ENCODE assay signal across 9 mouse cellular contexts in the genomic region with DNA sequence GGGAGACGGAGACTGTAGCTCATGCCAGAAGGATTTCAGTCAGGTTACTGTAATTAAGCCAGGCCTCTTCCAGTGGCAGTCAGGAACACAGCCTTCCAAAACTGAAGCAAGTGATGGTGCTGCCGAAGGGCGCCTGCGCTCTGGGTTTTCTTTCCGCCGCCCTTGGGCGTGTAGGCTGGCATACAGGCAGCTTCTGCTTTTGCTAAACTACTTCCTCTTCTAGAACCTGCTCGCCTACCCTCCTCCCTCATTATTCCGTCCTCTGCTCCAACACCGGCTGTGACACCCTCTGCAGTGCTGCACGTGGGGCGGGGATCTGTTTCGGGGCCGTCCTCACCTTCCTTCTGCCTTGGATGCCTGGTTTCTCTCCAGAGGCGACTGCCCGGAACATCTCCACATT. TPM values are rescaled to one million over a fixed set of nuclear protein-coding genes. Genes with fewer than 3 reads are reported as not detected.
A peak's percentile ranks its signal among the peaks of the same experiment; 100 is the strongest.
DNase-seq lines count a peak whose midpoint lies in the region; ATAC-seq and TF ChIP-seq lines count a peak whose summit lies in the region.
"Had no signal": no experiment of that assay in that cellular context is flagged by ENCODE, and none has a peak within 500 bp of the region (broad histone marks: within the 10 kb centered on the region; RNA-seq: fewer than 3 reads in every experiment).

No protein-coding gene starts in this region.

- no peak overlapping the region for H3K9ac ChIP-seq in midbrain, postnatal 0 days (replicated peaks; ENCODE audit: low read length, poor library complexity, severe bottlenecking)
- H3K9ac ChIP-seq: limb, embryonic 15.5 days had no signal

- 58% methylated on average over 16 of the region's 16 CpGs for WGBS in kidney, adult 2 months
- WGBS in midbrain, embryonic 10.5 days: 76% methylated on average over 16 of the region's 16 CpGs
- WGBS in midbrain, postnatal 0 days: 81% methylated on average over 16 of the region's 16 CpGs

- no peak overlapping the region for H3K4me3 ChIP-seq in kidney, adult 2 months (ENCODE audit: insufficient read depth, low read depth, low read length)
- H3K4me3 ChIP-seq in cortical plate, adult 2 months (ENCODE audit: insufficient read depth, low read length): no peak overlapping the region
- H3K4me3 ChIP-seq in midbrain, embryonic 10.5 days: no peak overlapping the region
- no peak overlapping the region for H3K4me3 ChIP-seq in midbrain, postnatal 0 days (ENCODE audit: low read depth, low read length)
- H3K4me3 ChIP-seq: limb, embryonic 15.5 days had no signal

- peak overlapping the region; percentile 3; the same call in 1 of the 2 replicates for H3K27ac ChIP-seq in kidney, adult 2 months (ENCODE audit: insufficient read depth, low read depth, low read length)
- H3K27ac ChIP-seq in cortical plate, adult 2 months (ENCODE audit: insufficient read depth, low read length): peak overlapping the region; percentile 74
- H3K27ac ChIP-seq in midbrain, embryonic 10.5 days (replicated peaks): no peak overlapping the region
- no peak overlapping the region for H3K27ac ChIP-seq in midbrain, postnatal 0 days (ENCODE audit: low read depth, low read length)
- H3K27ac ChIP-seq: limb, embryonic 15.5 days had no signal

- no peak overlapping the region for H3K4me2 ChIP-seq in midbrain, postnatal 0 days (ENCODE audit: low read depth, low read length, poor library complexity, severe bottlenecking)
- H3K4me2 ChIP-seq: limb, embryonic 15.5 days had no signal

- no peak for ATAC-seq in midbrain, postnatal 0 days (ENCODE audit: low FRiP score)

- DNase-seq in kidney, adult 2 months: peak; percentile 58
- no peak for DNase-seq in kidney, adult 11 months
- peak; percentile 61 to 72 for DNase-seq in lung, postnatal 4 days
- peak; percentile 87 for DNase-seq in splenic B cell, adult 2 months (ENCODE audit: low read depth, low spot score)
- DNase-seq in midbrain, embryonic 10.5 days (ENCODE audit: low spot score): no peak
- DNase-seq in midbrain, postnatal 0 days (ENCODE audit: low spot score): no peak
- no peak for DNase-seq in adipocyte (ENCODE audit: low spot score)

- no peak for TF ChIP-seq POLR2A in kidney, adult 2 months (IDR thresholded peaks at IDR 0.05; ENCODE audit: low read depth, low read length)
- no peak for TF ChIP-seq POLR2A in cortical plate, adult 2 months (IDR thresholded peaks at IDR 0.05; ENCODE audit: extremely low read depth, insufficient read depth, low read length)

- no peaks in the 10 kb centered on the region for H3K9me3 ChIP-seq in midbrain, embryonic 10.5 days (replicated peaks)
- no peaks in the 10 kb centered on the region for H3K9me3 ChIP-seq in midbrain, postnatal 0 days (ENCODE audit: low read length)
- H3K9me3 ChIP-seq: limb, embryonic 15.5 days had no signal

- no peak for TF ChIP-seq CTCF in kidney, adult 2 months (conservative IDR thresholded peaks at IDR 0.05; ENCODE audit: insufficient read depth, insufficient read length, low read depth, low read length)
- no peak for TF ChIP-seq CTCF in cortical plate, adult 2 months (IDR thresholded peaks at IDR 0.05; ENCODE audit: extremely low read depth, insufficient read depth, low read length)
- no peak for TF ChIP-seq CTCF in midbrain, postnatal 0 days (IDR thresholded peaks at IDR 0.05)

- H3K4me1 ChIP-seq in kidney, adult 2 months (ENCODE audit: control insufficient read depth, insufficient read depth, low read length): peaks cover 15% of the 10 kb centered on the region; the same call in 1 of the 2 replicates
- H3K4me1 ChIP-seq in cortical plate, adult 2 months (ENCODE audit: control insufficient read depth, insufficient read depth, low read length): peaks cover 18% of the 10 kb centered on the region
- peaks cover 5% of the 10 kb centered on the region; the same call in 1 of the 2 replicates for H3K4me1 ChIP-seq in midbrain, embryonic 10.5 days
- 0 out of 2 replicates have a peak, but pooled peaks cover 8% of the 10 kb centered on the region for H3K4me1 ChIP-seq in midbrain, postnatal 0 days (ENCODE audit: insufficient read depth, low read length)

- H3K36me3 ChIP-seq in kidney, adult 2 months (ENCODE audit: control insufficient read depth, insufficient read depth, low read length): no peaks in the 10 kb centered on the region
- no peaks in the 10 kb centered on the region for H3K36me3 ChIP-seq in splenic B cell, adult 2 months (ENCODE audit: control insufficient read depth, insufficient read depth, low read length, poor library complexity, severe bottlenecking)
- no peaks in the 10 kb centered on the region for H3K36me3 ChIP-seq in midbrain, embryonic 10.5 days
- no peaks in the 10 kb centered on the region for H3K36me3 ChIP-seq in midbrain, postnatal 0 days (ENCODE audit: insufficient read depth, low read length)
- H3K36me3 ChIP-seq: limb, embryonic 15.5 days had no signal

- no peaks in the 10 kb centered on the region for H3K27me3 ChIP-seq in kidney, adult 2 months (replicated peaks; ENCODE audit: control insufficient read depth, insufficient read depth, low read length)
- no peaks in the 10 kb centered on the region for H3K27me3 ChIP-seq in splenic B cell, adult 2 months (ENCODE audit: control insufficient read depth, insufficient read depth, low read length, poor library complexity, severe bottlenecking)
- no peaks in the 10 kb centered on the region for H3K27me3 ChIP-seq in midbrain, embryonic 10.5 days (ENCODE audit: low read depth, poor library complexity, severe bottlenecking)
- H3K27me3 ChIP-seq in midbrain, postnatal 0 days (ENCODE audit: insufficient read depth, low read length): no peaks in the 10 kb centered on the region
- H3K27me3 ChIP-seq: limb, embryonic 15.5 days had no signal

RNA-seq across cellular contexts. Expression of gene Prkag2, which starts 18.9 kb away (rescaled TPM):
- 29.5 and 36.8 TPM in 2 replicates for polyA plus RNA-seq in kidney, adult 2 months (2012; rRNA removed)
- 103 and 117 TPM in 2 replicates for polyA plus RNA-seq in cortical plate, adult 2 months (2012; rRNA removed)
- polyA plus RNA-seq in midbrain, embryonic 10.5 days (2016; fragmentation: Nextera tagmentation; extraction: Ambion mirVana): 48.7 and 49.6 TPM in 2 replicates
- total RNA-seq in midbrain, postnatal 0 days (2014; rRNA removed): 51.6 and 63.1 TPM in 2 replicates
- 101 and 103 TPM in 2 replicates for polyA plus RNA-seq in midbrain, postnatal 0 days (2015; fragmentation: Nextera tagmentation; extraction: Ambion mirVana)

Comparison
In these comparisons a context has a peak if more than half of its experiments do, and no peak if none do; other contexts are left out.
1. DNase-seq: peak in kidney, adult 2 months (single experiment), lung, postnatal 4 days (2 of 2) and splenic B cell, adult 2 months (single experiment); none in kidney, adult 11 months (single experiment), midbrain, embryonic 10.5 days (single experiment), midbrain, postnatal 0 days (single experiment) and adipocyte (single experiment).
2. H3K27ac ChIP-seq: peak in kidney, adult 2 months (single experiment) and cortical plate, adult 2 months (single experiment); none in midbrain, embryonic 10.5 days (single experiment) and midbrain, postnatal 0 days (single experiment).